Mouse (Mus musculus) heart, adult 2 months (tissue): ENCODE results near the gene Barx1.

ENCODE experiments used
- CTCF ChIP-seq: fragments of 200-600 bp; IDR thresholded peaks from 2 replicates; pipeline ENCODE4 v1.8.1; 2022; ENCODE audit warnings: antibody characterized with exemption, mild to moderate bottlenecking, moderate library complexity
- POLR2A ChIP-seq: fragments of 200-500 bp; IDR thresholded peaks from 2 replicates; pipeline ENCODE4 v1.6.1; 2011; ENCODE audit warnings: mild to moderate bottlenecking, low read depth, low read length, control low read depth; ENCODE audit not compliant: insufficient read depth

GRCm38 (mm10) chr13:48653788-48654770 is 8.7 kb upstream of the Barx1 start:
- TF ChIP-seq CTCF: peak; percentile 85
- TF ChIP-seq POLR2A: no peak
